Mouse (Mus musculus): Measurements from ENCODE around the gene Cldn10.

- TF ChIP-seq POLR2A (IDR thresholded peaks at IDR 0.05; ENCODE audit: low read depth, low read length) (no peak), CTCF (conservative IDR thresholded peaks at IDR 0.05; ENCODE audit: insufficient read depth, insufficient read length, low read depth, low read length) (no peak)
Measured at GRCm38 (mm10) chr14:118765306-118765705, 22.4 kb upstream of the Cldn10 start.
